Mouse (Mus musculus) left cerebral cortex, adult 8-10 months (tissue): Measurements from ENCODE around the gene Psmd8. TPM values are rescaled to one million over a fixed set of nuclear protein-coding genes. Genes with fewer than 3 reads are reported as not detected.

Experiments used
- DNase-seq, 2 experiments: peaks; one replicate each; pipeline ENCODE4 v3.0.0; 2022; ENCODE audit warnings: low spot score in 2 of 2
- total RNA-seq, 4 experiments: library from RNA; stranded (reverse); gene quantifications; 2 replicates each; pipeline ENCODE4 v1.2.4; 2022

Psmd8 gene
- total RNA-seq, 4 experiments from 2014 or later = 118 to 137 (median 127) TPM

DNA sequence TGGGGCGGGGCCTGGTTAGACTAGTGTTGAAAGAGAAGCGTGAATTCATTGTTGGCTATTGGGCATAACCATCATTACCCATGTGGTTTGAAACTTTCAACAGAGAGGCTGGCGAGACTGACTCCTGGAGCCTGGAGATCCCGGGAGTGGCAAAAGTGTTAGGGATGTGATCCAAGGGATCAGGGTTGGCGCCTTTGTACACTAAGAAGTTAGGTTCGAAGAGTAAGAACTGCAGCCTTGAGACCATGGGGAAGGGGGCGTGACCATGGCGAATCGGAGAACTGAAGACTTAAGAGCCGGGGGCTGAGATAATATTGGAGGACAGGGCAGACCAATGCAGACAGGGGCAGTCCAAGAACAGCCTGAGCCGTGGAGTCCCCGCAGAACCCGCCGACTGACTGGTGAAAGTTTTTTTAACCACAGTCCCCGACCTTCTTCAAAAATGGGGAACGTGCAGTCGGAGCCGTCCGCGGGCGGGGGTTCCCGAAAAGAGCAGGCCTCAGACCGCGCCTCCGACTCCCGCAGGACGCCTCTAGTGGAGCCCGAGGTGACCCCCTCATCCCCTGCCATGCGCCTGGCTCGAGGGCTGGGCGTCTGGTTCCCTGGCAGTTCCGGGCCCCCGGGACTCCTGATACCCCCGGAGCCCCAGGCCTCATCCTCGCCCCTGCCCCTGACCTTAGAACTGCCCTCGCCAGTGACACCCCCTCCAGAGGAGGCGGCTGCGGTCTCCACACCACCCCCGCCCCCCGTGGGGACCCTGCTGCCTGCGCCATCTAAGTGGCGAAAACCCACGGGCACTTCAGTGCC lies 9.5 kb downstream of the Psmd8 start:
- no peak for DNase-seq

DNA sequence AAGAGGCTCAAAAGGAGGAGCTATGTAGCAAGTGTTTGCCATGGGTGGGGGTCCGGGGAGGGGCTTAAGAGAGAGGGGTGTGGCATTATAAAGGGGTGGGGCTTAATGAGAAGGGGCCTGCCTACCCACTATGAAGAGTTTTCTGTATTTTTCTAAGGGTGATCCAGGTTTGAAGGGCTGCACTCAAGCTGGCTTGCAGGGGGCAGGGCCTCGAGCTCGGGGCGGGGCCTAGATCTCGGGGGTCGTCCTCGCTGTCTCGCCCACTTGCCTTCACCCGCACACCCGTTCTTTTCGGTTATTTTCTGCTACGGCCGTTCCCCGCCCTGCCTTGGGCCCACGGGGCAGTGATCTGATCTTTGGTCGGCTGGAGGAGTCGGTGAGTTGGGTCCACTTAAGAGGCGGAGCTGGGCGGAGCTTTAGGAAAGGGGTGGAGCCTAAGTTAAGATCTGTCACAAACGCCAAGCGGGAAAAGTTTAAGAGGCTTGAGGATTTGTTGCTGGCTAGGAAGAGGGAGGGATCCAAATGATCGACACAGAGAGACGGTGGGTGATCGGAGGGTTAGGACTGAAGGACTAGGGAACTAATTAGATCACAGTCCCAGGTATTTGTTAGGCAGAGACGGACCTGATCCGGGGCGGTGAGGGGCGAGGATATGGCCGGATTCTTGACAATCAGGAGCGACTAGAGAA lies 10.3 kb downstream of the Psmd8 start, which contains the start of the genes Ggn and Spred3:
TSS of gene Ggn (plus strand) at position 145 of the 689 bp plus-strand sequence.
TSS of gene Spred3 (minus strand) at position 346 of the 689 bp plus-strand sequence.
- DNase-seq = peak in 1 of 2 experiments; percentile 40

DNA sequence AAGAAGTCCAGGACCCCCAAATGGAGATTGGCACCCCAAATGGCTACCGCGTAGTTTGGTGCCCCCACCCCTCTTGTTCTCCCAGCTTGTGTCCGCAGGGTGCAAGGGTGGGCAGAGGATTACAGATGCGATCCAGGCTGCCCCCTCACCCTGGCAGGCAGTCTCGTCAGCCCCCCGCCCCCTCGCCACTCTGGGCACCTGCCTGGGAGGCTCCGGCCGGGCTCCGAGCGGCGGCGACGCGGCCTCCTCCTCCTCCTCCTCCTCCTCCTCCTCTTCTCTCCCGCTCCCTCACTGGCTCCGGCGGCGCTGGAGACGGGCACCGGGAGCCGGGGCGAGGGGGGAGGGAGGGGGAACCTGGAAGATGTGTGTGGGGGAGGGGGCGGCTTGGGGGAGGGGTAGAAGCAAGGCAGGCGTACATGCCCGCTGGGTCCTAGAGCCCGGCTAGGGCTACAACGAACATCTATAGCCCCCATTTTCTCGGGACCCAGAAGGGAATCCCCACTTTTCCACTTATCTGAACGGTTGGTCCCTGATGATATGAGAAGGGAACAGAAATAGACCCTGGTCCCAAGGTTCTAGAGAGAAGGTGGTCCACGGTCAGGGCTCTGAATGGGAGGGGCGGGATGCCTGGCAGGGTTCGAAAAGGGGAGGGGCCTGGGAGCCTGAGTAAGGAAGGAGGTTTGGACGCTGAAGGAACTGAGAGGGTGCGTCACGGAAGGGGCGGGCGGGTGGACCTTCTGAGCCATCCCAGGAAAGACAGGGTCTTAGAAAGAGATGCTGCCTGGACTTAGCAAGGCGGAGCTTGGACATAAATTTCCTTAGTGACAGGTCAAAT lies 11.1 kb downstream of the Psmd8 start:
- DNase-seq = peak; percentile 69 to 84

DNA sequence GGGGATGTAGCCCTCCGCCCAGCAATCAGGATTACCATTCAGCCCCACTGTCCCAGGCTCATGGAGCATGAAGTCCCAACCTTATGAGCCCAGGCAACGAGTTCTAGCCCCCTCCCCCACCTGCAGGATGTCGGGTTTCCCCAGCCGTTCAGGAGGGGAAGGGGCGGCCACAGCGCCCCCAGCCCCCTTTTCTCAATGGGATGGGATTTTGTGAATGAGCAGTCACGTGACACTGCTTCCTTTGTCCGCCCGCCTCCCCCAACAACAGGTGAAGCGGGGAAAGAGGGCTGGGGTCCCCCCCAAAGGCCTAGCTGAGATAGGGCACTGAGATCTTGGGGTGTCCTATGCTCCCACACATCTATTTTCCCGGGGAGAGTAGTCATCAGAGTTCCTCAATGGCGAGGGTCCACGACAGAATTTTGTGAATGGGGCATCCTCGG lies 11.7 kb downstream of the Psmd8 start:
- DNase-seq = peak in 1 of 2 experiments; percentile 41

DNA sequence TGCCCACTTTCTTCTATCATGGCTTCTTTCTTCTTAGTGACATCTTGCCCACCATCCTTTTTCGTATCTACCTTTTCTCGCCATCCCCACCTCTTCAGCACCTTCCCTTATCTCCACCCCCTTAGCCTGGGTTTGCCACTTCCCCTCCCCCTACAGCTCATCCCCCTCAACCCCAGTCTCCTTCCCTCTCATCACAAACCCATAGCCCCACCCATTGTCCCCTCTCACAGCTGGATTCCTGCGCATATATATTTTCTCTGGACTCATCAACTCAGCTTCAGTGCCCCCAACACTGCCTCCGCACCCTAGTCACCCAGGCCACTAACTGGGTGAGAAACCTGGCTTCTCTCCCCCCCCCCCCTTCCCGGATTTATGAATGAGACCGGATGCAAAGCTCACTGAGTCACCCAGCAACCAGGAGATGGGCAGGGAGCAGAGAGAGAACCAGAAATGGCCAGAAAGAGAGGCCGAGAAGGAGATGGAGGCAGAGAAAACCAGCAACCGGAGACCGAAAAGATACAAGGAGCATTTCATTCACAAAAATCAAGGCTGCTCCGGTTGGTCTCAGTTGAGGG lies 12.3 kb downstream of the Psmd8 start:
- DNase-seq = no peak

DNA sequence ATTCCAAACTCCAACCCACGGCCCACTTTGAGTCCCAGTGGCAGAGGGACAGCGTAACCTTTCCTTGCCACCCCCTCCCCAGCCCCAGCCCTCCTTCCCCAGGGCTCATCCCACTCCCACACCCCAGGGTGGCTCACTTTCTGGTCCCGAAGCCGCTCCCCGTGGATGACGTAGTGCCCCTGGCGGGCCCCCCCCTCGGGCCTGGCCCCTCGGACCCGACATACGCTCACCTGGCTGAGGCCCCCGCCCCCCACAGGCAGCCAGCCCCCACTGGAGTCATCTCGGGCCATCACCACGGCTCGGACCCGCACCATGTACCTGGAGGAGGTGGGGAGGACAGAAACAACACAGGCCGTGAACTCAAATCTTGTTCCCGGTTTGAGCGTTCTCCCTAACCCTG lies 12.8 kb downstream of the Psmd8 start:
- no peak for DNase-seq

DNA sequence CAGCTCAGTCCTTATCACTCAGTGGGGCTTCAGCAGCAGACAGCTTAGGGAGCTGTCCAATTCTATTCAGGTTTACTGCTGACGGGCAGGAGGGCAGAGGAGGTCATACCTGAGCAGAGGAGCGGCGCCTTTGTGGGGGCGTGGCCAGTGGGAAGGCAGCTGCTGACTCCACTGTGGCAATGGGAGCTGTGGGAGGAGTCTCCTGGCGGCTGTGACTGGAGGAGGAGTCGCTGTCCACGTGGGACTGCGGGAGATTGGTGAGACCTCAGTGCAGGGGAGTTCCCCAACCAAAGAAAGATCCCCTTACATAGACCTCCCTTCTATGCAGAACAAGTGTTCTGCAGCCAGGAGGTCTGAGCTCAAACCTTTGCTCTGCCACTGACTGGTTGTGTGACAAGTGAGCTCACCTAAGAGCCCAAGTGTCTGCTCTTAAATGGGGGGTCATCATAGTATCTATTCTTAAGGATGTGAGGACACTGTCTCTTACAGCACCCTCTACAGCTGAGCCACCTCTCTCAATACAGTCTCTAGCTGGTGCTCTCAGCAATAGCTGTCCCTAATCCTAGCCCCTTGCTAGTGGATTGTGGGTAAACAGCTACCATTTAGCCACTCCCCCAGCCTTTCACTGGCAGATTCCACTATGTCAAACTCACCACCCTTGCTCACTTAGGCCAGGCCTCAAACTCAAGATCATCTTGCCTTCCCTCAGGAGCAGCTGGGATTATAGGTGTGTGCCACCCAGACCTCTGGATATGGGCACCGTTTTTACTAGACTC lies 17.6 kb downstream of the Psmd8 start:
- DNase-seq = no peak

DNA sequence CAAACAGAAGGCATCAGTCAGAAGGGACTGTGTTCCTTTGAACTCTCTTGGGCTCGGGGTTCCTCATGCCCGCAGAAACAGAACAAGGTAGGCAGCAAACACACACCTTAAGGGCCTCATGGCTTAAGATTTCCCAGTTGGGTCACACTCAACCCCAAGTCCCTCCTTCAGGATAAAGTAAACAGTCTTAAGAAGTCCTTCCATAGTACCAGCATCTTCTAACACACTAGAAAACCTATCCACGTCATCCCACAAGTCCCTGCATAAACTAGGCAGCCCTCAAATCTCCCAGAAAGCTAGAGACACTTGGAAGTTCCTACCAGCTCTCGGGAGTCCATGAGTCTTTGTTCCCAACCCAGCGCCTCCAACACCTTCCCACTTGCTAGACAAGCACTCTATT lies 18.2 kb downstream of the Psmd8 start:
- no peak for DNase-seq

DNA sequence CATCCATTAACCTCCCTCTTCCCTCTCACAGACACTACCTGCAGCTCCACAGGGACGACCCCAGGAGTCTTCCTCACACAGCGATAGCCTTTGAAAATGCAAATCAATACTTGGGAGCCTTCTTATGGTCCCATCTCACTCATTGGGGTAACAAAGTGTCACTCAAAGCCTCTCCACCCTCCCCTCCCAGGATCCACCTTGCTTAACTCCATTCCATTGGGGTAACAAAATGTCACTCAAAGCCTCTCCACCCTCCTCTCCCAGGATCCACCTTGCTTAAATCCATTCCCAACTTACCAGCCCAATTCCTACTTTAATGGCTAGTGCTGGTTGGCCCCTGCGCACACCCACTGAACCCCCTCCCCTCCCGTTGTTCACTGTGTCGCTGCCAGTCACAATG lies 22.2 kb downstream of the Psmd8 start:
- no peak for DNase-seq

DNA sequence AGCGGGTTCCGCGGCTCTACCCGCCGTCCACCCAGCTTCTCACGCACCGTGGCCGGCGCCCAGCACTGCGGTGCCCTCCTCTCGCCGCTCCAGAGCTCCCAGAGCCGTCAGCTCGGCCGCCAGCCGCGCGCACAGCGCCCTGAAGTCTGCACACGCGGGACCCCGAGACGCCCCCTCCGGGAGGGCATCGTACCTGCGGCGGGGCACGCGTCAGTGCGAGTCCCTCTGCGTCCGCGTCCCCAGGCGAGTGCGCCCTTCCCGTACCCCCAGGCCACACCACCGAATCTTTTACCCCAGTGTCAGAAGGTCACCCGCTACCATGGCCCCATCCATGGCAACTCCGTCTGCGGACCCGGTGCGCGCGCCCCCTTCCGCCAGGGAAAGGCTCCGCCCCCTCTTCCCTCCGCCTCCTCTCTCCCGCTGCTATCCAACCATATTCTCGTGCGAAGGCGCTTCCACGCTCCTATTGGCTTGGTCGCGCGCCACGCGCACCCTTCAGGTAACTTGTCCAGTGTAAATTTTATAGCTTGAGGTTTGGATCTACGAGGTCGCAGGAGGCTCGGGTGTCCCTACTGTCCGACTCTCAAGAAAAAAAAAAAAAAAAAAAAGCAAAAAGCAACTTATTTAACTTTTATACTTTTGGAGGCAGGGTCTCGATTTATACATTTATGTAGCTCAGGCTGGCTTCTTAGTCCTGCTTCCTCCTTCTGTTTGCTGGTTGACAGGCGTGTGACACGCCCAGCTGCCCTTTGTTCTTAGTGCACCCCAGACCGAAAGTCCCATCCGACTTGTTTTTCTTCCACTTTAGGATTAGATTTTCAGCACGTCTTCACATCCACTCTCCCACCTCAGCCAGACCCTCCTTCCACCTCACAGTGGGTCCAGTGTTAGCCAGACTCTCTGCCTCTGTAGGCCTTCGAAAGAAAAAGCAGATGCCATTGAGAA lies 24.4 kb downstream of the Psmd8 start, which contains the start of gene Fam98c:
TSS of gene Fam98c (minus strand) at position 397 of the 945 bp plus-strand sequence.
- peak; percentile 72 to 83 for DNase-seq

DNA sequence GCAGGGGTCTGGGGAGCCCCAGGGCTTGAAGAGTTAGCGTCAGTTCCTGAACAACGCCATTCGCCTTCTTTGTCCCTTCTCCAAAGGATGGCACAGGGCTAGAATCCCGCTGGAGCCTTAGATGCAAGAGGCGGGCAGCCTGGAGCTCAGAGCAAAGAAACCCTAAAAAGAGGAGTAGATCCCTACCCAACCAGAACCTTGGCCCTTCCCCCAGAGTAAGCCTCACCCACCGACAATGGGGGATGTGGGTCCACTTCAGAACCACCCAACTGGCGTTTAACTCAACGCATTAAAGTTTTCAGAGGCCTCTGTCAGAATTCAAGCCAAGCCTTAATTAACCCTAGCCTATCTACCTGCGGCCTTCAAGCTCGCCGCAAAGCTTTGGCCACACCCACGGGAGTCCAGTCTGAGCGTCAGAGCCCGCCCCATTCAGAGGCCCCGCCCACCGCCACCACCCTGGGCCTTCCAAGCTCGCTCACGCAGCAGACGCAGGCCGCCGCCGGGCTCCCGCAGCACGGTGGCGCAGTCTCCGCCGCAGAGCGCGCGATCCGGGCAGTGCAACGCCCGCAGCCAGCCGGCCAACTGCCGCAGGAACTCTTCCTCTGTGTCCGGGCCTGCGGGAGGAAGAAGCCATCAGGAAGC lies 25.2 kb downstream of the Psmd8 start:
- peak; percentile 66 to 89 for DNase-seq

DNA sequence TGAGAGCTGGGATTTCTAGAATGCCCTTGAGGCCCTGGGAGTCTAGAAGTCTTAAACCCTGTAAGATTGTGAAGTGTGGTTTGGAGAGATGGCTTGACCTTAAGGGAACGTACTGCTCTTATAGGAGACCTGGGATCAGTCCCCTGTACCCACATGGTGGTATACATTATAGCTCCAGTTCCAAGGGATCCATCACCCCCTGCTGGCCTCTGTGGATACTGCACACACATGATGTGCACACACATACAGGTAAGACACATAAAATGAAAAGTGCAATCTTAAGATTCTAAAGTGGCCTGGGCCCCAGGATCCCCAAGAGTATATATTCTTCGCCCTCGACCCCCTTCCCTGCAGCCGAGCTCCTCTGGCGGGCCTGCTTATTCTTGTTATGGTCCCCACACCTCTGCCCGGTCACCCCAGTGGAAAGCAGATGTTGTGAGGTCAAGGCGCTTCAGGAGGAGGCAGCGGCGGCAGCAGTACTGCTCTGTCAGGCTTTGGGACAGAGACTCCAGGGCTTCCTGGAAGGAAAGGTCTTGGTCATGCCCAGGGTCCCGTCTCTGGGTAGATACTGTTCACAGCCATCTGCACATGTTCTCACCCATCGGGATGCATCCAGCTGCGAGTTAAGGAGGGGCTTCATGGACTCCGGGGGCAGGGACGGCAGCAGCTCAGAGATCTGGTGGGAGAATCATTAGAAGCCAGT lies 26.3 kb downstream of the Psmd8 start:
- no peak for DNase-seq

DNA sequence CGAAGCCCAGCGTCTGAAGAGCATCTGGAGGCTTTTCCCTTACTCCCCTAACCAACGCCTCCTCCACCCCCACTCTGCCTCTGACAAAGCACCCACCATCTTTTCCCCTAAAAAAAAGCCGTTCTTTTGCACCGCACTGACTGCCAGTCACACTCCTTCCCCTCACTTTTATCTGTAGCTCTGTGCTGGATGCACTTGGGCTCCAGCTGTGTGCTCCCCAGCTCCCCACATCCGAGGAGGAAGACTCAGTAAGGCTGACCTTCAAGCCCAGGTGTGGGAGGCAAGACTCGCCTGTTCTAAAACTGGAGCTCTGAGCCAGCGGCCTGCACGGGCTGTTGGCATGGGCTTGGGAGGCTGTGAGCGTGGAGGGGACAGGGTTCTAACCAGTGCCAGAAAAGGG lies 29.0 kb downstream of the Psmd8 start:
- no peak for DNase-seq

DNA sequence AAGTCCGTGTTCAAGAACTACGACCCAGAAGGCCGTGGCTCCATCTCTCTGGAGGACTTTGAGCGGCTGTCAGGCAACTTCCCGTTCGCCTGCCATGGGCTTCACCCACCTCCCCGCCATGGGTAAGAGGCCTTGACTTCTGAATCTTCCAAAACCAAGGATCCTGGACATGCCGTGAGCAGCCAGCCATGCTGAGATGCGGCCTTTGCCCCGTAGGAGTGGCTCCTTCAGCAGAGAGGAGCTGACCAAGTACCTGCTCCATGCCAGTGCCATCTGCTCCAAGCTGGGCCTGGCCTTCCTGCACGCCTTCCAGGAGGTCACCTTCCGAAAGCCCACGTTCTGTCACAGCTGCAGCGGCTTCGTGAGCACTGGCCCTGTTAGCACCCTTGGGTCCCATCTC lies 31.7 kb downstream of the Psmd8 start:
- DNase-seq = no peak

DNA sequence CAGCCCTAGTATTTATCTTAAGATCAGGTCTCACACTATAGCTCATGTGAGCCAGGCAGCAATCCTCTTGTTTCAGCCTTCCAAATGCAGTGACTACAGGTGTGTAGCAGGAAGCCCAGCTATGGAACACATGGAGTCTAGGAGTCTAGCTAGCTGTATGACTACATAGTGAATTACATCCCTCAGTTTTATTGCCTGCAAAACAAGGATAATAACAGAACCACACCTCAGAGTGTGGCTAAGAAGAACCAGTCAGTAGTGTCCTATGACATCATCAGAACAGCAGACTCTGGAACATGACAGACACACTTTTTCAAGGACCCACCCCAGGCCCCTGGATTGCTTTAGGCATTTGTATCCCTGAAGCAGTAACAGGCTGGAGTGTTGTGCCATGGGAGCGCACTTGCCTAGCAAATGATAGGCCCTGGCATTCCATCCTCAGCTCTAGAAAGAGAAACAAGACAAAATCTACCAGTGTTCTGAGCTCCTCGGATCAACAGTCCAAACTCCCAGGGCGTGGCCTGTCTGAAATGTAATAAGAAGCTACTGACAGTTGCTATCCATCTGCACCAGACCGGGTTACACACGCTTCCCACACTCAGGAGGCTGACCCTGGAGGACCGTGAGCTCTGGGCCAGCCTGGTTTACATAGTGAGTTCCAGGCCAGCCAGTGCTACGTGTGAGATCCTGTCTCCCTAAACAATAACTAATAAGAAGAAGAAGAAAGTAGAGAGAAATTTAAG lies 33.7 kb downstream of the Psmd8 start:
- no peak for DNase-seq

DNA sequence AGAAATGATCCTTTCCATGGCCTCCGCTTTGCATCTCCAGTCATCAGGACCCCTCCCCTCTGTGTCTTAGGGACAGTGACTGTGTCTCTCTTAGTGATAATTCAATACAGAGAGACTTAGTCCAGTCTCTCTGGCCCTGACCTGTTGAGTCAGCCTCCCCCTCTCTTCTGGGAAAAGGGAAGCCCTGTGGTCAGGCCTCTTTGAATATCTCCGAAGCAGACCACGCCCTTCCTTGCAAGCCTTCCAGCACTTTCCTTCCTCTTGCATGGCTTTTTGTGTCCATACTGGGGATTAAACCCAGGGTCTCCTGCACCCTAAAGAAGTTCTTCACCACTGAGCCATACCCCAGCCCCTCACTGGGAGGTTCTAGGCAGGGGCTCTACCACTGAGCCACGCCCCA lies 36.5 kb downstream of the Psmd8 start:
- DNase-seq = no peak

DNA sequence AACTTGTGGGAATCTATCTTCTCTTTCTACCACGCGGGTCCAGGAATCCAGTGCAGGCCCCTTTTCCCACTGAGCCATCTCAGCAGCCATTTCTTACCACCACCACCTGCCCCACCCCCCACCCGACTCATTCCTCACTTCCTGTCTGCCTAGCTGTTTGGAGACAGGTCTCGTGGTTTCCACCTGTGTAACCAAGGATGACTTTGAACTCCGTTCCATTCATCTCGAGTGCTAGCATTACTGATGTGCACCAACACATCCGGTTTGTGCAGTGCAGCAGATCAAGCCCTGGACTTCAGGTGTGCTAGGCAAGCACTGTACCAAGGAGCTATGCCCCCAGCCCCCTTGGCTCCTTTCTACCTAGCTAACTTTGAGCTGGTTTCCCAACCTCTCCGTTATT lies 39.1 kb downstream of the Psmd8 start:
- no peak for DNase-seq
